Mouse (Mus musculus) liver, postnatal 0 days (tissue): Measurements from ENCODE around the gene Gm2a.

Experiments used
- CTCF ChIP-seq: sonication (generic); IDR thresholded peaks from 2 replicates; pipeline ENCODE4 v1.5.1; 2016; ENCODE audit warnings: antibody characterized with exemption, low read depth
- EP300 ChIP-seq: IDR thresholded peaks from 2 replicates; pipeline ENCODE4 v1.6.1; 2016; ENCODE audit warnings: antibody characterized with exemption, low read depth, mild to moderate bottlenecking

DNA sequence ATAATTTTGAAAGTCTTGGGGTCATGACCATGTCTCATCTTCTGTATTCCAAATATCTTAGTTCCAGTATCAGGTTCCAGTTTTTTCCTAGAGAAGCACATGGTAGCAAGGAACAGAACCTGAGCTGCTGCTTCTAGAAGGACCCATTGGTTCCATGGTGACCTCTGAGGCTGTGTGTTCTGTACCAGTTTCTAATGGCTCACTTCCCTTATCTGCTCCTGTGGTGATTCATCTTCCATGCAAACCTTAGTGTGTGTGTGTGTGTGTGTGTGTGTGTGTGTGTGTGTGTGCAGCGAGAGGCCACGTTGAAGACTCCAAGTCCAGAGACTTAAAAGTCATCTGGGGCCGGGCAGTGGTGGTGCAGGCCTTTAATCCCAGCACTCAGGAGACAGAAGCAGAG, 18.1 kb downstream of the Gm2a start:
- TF ChIP-seq CTCF (no peak), EP300 (no peak)
